Mouse (Mus musculus): ENCODE measurements around the gene Nptx1.

Gene Nptx1

GRCm38 (mm10) chr11:119544518-119545105, 2.9 kb downstream of the Nptx1 start:
- no peak for TF ChIP-seq GATA4 (IDR thresholded peaks at IDR 0.05; ENCODE audit: insufficient replicate concordance, low read length)

DNA sequence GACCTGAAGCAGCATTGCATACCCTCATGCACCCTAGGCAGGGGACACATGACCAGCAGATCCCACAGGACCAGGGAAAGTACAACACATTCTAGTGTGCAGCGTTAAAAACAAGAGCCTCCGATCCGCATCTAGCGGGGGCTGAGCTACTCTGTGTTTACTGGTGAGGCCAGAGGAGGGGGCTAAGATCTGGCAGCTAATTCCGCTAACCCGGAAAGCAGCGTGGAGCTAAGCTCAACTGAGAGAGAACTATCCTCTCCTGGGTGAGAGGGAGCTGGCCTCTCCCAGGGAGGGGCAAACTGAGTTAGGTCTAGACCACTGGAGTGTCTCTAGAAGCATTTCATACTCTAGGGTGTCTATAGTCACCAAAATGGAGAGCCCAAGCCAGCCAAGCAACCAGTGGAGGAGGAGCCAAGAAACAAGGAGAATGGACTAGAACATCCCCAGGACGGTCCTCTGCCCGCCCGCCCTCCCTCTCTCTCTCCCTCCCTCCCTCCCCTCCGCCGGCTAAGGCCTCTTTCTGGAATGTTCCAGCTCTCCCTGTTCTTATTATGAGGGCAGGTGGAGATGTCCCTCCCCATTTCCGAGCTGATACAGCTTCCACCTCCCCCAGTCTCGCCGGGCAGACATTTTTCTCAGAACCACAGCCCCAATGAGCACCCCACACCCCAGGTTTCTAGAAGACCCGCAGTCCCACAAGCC, 3.6 kb downstream of the Nptx1 start:
- no peak for TF ChIP-seq GATA4 (IDR thresholded peaks at IDR 0.05; ENCODE audit: insufficient replicate concordance, low read length)

DNA sequence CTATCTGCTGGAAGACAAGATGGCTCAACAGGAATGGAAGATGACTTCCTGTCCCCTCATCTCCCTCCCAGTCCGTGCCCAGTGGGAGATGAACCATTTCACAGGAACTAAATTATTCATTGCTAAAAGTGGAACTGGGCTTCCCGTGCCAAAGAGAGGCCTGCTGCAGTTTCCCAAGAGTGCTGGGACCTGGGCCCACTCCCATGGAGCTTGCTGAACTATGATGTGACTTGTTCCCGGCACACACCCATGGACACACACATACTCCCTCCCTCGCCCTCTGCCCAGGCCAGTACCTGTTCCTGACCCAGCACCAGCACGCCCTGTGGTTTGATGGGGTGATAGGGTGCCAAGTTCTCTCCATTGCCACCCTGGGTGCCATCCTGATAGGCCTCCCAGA, 4.7 kb downstream of the Nptx1 start:
- no peak for TF ChIP-seq GATA4 (IDR thresholded peaks at IDR 0.05; ENCODE audit: insufficient replicate concordance, low read length)

DNA sequence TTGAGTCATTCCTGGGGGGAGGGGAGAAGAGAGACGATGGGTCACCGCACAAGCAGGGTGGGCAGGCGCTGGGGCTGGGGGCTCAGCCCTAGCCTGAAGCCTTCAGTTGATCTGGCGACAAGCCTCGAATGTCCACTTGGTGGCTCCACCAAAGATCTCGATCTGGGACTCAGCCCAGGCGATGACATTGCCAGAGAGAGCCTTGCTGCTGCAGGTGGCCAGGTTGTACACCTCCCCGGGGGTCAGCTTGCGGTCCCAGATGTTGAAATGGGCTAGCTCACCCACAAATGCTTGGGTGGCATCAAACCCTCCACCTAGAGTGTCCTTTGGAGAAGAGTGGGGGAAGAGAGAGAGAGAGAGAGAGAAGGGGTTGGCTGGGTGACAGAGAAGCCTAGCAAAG, 5.2 kb downstream of the Nptx1 start:
- TF ChIP-seq GATA4 (IDR thresholded peaks at IDR 0.05; ENCODE audit: insufficient replicate concordance, low read length), result no peak

GRCm38 (mm10) chr11:119541082-119541481, 6.5 kb downstream of the Nptx1 start:
- TF ChIP-seq GATA4 (IDR thresholded peaks at IDR 0.05; ENCODE audit: insufficient replicate concordance, low read length), result no peak

- TF ChIP-seq GATA4 (IDR thresholded peaks at IDR 0.05; ENCODE audit: insufficient replicate concordance, low read length), result no peak
These were observed 7.0 kb downstream of the Nptx1 start for GRCm38 (mm10) chr11:119540560-119540959.

GRCm38 (mm10) chr11:119539944-119540343, 7.6 kb downstream of the Nptx1 start:
- no peak for TF ChIP-seq GATA4 (IDR thresholded peaks at IDR 0.05; ENCODE audit: insufficient replicate concordance, low read length)

- TF ChIP-seq GATA4 (IDR thresholded peaks at IDR 0.05; ENCODE audit: insufficient replicate concordance, low read length), result no peak
These were observed 13.8 kb downstream of the Nptx1 start for GRCm38 (mm10) chr11:119533745-119534144.

- no peak for TF ChIP-seq GATA4 (IDR thresholded peaks at IDR 0.05; ENCODE audit: insufficient replicate concordance, low read length)
These were observed 15.1 kb downstream of the Nptx1 start for GRCm38 (mm10) chr11:119532460-119532859.

DNA sequence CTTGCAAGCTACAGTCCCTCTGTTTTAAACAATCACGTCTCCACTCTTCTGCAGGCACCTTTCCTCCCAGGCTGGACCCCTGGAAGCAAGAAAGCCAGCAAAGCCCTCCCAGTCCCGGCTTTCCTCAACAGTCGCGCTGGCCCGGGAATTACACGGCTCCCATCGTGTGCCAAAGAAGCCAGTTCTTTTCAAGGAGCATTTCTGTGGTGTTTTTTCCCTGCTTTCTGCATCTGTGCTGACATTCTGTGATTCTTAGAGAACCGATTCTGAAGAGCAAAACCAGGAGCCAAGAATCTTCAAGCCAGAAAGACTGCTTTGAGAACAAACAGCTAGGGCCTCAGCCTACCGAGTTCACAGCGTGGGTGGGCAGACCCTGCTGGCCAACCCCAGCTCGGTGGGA, 18.6 kb downstream of the Nptx1 start:
- no peak for TF ChIP-seq GATA4 (IDR thresholded peaks at IDR 0.05; ENCODE audit: insufficient replicate concordance, low read length)

- no peak for TF ChIP-seq GATA4 (IDR thresholded peaks at IDR 0.05; ENCODE audit: insufficient replicate concordance, low read length)
These were observed 21.2 kb downstream of the Nptx1 start for GRCm38 (mm10) chr11:119526068-119526966.

- no peak; the same call in 1 of the 2 replicates for TF ChIP-seq GATA4 (IDR thresholded peaks at IDR 0.05; ENCODE audit: insufficient replicate concordance, low read length)
These were observed 23.0 kb downstream of the Nptx1 start for GRCm38 (mm10) chr11:119524545-119524949.

- no peak for TF ChIP-seq GATA4 (IDR thresholded peaks at IDR 0.05; ENCODE audit: insufficient replicate concordance, low read length)
These were observed 24.2 kb downstream of the Nptx1 start for GRCm38 (mm10) chr11:119523392-119523791.

GRCm38 (mm10) chr11:119522779-119523178, 24.8 kb downstream of the Nptx1 start:
- TF ChIP-seq GATA4 (IDR thresholded peaks at IDR 0.05; ENCODE audit: insufficient replicate concordance, low read length), result no peak

DNA sequence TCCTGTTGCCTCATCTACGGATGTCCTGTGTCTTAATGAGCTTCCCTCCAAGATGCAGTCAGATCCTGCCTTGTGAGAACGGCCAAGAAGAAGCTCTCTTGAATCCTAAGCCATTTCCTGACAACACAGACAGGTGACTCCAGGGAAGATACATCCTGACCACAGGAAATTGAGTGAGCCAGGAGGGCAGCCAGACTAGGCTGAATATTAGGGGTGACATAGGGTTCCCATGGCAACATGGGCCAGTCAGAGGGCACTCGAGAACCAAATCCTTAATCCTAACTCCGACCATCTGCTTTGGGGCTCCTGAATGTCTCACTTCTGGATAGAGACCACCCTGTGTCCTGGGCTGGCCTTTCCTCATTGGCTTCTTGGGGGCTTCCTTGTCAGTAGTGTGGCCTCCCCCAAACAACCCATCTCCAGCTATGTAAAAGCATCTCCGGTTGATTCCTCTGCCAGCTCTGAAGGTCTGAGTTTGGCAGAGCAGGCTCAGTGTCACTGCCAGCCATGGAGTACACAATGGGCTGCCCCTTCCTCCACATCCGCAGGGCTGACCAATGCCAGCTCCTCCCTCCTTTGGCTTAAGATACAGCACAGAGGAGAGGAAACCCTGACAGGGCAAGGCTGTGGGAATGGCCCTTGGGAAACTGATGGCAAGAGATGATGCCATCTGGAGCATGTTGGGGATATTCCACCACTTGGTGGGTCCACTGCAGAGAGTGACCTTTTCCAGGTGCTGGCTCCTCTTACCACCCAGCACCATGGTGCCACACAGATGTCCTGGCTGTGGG, 25.4 kb downstream of the Nptx1 start:
- TF ChIP-seq GATA4 (IDR thresholded peaks at IDR 0.05; ENCODE audit: insufficient replicate concordance, low read length), result no peak
